Mouse (Mus musculus) midbrain, postnatal 0 days (tissue): Measurements from ENCODE around the gene Socs7. TPM values are rescaled to one million over a fixed set of nuclear protein-coding genes. Genes with fewer than 3 reads are reported as not detected.
A peak's percentile ranks its signal among the peaks of the same experiment; 100 is the strongest.

Experiments used
- ATAC-seq: fragments of 200-750 bp; cut with Nextera tagmentation; 2 replicates; pipeline ENCODE4 v1.8.0; 2017; ENCODE audit warnings: moderate number of reproducible peaks, mild to moderate bottlenecking, moderate TSS enrichment, moderate library complexity; ENCODE audit not compliant: low FRiP score
- DNase-seq: peaks from one replicate; pipeline ENCODE4 v3.0.0-alpha.2; 2015; ENCODE audit warnings: low spot score
- H3K27ac ChIP-seq: fragments of 300-500 bp; sonication (generic); 2 replicates; pipeline ENCODE4 v1.5.1; 2014; ENCODE audit warnings: low read depth, mild to moderate bottlenecking, low read length, mixed read lengths
- H3K27me3 ChIP-seq: fragments of 300-500 bp; sonication (generic); 2 replicates; pipeline ENCODE4 v1.6.1; 2014; ENCODE audit warnings: low read length, control low read depth, mixed read lengths; ENCODE audit not compliant: insufficient read depth
- H3K36me3 ChIP-seq: fragments of 300-500 bp; sonication (generic); 2 replicates; pipeline ENCODE4 v1.6.1; 2014; ENCODE audit warnings: low read length, control low read depth, mixed read lengths; ENCODE audit not compliant: insufficient read depth
- H3K4me1 ChIP-seq: fragments of 300-500 bp; sonication (generic); 2 replicates; pipeline ENCODE4 v1.6.1; 2014; ENCODE audit warnings: mild to moderate bottlenecking, control low read depth, antibody characterized with exemption, low read length, mixed read lengths; ENCODE audit not compliant: insufficient read depth
- H3K4me2 ChIP-seq: fragments of 300-500 bp; sonication (generic); 2 replicates; pipeline ENCODE4 v1.6.1; 2014; ENCODE audit warnings: low read depth, mild to moderate bottlenecking, low read length, mixed read lengths; ENCODE audit not compliant: poor library complexity, severe bottlenecking
- H3K4me3 ChIP-seq: fragments of 300-500 bp; sonication (generic); 2 replicates; pipeline ENCODE4 v1.5.1; 2014; ENCODE audit warnings: low read depth, mild to moderate bottlenecking, low read length, moderate library complexity
- H3K9ac ChIP-seq: fragments of 300-500 bp; sonication (generic); replicated peaks from 2 replicates; pipeline ENCODE4 v1.6.1; 2014; ENCODE audit warnings: mild to moderate bottlenecking, low read length, moderate library complexity, mixed read lengths; ENCODE audit not compliant: poor library complexity, severe bottlenecking
- H3K9me3 ChIP-seq: fragments of 300-500 bp; sonication (generic); 2 replicates; pipeline ENCODE4 v1.6.1; 2016; ENCODE audit warnings: low read length, control low read depth
- CTCF ChIP-seq: IDR thresholded peaks from 2 replicates; pipeline ENCODE4 v1.5.1; 2016; ENCODE audit warnings: antibody characterized with exemption, mild to moderate bottlenecking
- WGBS: fragments of 180-500 bp; shearing (Covaris S2); extraction: QIAGEN DNeasy Blood & Tissue Kit; methylation state at CpG from one replicate; pipeline ENCODE4 v1.1.7; 2014; 5-methylcytosine and 5-hydroxymethylcytosine counted together
- polyA plus RNA-seq: library from polyadenylated mRNA; unstranded; fragments of >200 nt; fragmentation: Nextera tagmentation; extraction: Ambion mirVana; gene quantifications from 2 replicates; pipeline ENCODE4 v1.2.1, GENCODE M21; 2015
- total RNA-seq: library from RNA; depleted of rRNA; stranded (reverse); fragments of >200 nt; gene quantifications from 2 replicates; pipeline ENCODE4 v1.2.3, GENCODE M21; 2014

Socs7 gene
- total and polyA plus RNA-seq, 2 experiments from 2014 or later: 7.4 to 54.9 TPM

DNA sequence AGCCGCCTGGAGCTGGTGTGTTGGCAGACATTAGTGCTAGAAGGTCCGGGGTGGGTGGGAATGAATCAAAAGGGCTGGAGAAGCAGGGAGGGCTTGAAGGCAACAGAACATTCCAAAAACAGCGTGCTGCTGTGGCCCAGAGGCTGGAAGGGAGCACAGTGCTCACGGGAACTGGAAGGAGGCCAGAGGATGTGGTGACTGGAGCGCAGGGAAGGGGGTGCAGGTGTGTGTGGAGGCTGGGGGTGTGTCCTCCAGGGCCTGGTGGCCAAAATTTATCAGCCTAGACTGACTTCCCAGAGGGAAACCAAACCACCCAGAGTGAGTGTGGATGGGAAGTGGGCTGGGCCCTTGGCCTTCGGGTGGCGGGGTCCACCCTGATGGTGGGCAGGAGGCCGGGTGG, 67.3 kb downstream of the Socs7 start:
- H3K9me3 ChIP-seq: no peaks in the 10 kb centered on the region
- DNase-seq: no peak
- TF ChIP-seq CTCF: no peak
- H3K4me2 ChIP-seq: no peak overlapping the region
- H3K27me3 ChIP-seq: no peaks in the 10 kb centered on the region
- no peaks in the 10 kb centered on the region for H3K36me3 ChIP-seq
- no peak overlapping the region for H3K9ac ChIP-seq
- H3K4me1 ChIP-seq: peaks cover 10% of the 10 kb centered on the region; the same call in 1 of the 2 replicates
- no peak for ATAC-seq
- no peak overlapping the region for H3K4me3 ChIP-seq
- 79% methylated on average over 8 of the region's 8 CpGs for WGBS
- H3K27ac ChIP-seq: no peak overlapping the region

DNA sequence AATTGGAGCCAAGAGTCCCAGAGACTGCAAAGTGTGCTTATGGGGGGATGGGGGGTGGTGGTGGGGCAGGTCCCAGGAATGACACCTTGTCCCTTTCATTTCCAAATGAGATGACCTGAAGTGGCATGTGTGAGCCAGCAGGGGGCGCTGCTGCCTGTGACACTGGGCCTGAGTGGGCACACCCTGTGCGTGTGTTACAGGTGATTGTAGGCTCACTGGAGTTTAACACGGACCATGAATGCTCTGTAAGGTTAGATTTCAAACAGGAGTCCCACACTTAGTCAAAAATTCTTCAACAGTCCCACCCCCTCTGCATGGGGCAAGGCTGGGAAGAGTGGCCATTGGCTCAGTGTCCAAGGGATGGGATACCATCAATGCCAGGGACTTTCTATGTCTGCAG, 69.7 kb downstream of the Socs7 start:
- Histone ChIP-seq H3K27me3 (no peaks in the 10 kb centered on the region), H3K9ac (no peak overlapping the region), H3K4me2 (no peak overlapping the region), H3K4me3 (no peak overlapping the region), H3K9me3 (no peaks in the 10 kb centered on the region), H3K27ac (no peak overlapping the region), H3K4me1 (peaks cover 16% of the 10 kb centered on the region; the same call in 1 of the 2 replicates), H3K36me3 (no peaks in the 10 kb centered on the region)
- DNase-seq: no peak
- no peak for ATAC-seq
- 11% methylated on average over 3 of the region's 3 CpGs for WGBS
- peak; percentile 80 for TF ChIP-seq CTCF

DNA sequence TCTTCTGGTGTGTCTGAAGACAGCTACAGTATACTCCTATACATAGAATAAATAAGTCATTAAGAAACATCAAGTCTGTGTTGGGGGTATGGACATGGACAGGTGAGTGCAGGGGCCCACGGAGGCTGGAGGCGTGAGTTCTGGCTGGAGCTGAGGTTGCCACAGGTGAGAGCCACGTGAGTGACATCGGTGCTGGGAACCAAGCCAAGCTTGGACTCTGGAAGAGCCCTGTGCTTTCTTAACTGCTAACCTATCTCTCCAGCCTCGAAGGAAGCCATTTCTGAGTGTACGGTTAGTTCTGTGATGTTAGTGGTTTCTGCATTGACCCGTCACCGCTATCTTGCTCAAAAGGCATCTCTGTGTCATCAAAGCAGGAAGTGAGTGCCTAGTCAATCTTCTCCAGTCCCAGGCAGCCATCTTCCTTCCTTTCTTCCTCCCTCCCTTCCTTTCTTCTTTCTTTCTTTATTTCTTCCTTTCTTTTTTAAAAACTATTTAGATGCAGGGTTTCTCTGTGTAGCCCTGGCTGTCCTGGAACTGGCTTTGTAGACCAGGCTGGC, 70.7 kb downstream of the Socs7 start:
- no peak overlapping the region for H3K9ac ChIP-seq
- TF ChIP-seq CTCF: no peak

DNA sequence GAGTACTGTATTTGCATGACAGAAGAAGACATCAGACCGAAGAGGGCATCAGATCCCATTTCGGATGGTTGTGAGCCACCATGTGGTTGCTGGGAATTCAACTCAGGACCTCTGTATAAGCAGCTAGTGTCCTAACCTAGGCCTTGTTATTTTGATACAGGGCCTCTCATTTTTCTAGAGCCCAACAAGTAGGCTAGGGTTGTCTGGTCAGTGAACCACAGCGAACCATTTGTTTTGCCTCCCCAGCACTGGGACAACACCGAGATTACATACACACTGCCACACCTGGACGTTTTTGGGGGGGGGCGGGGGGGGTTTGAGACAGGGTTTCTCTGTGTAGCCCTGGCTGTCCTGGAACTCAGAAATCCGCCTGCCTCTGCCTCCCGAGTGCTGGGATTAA, 71.8 kb downstream of the Socs7 start:
- 74% methylated on average over 8 of the region's 8 CpGs for WGBS
- H3K4me3 ChIP-seq: no peak overlapping the region
- no peak for TF ChIP-seq CTCF
- no peak overlapping the region for H3K9ac ChIP-seq
- H3K4me1 ChIP-seq: 0 out of 2 replicates have a peak, but pooled peaks cover 6% of the 10 kb centered on the region
- no peaks in the 10 kb centered on the region for H3K27me3 ChIP-seq
- no peak for DNase-seq
- no peaks in the 10 kb centered on the region for H3K9me3 ChIP-seq
- H3K36me3 ChIP-seq: no peaks in the 10 kb centered on the region
- ATAC-seq: no peak
- no peak overlapping the region for H3K27ac ChIP-seq
- no peak overlapping the region for H3K4me2 ChIP-seq

More for the DNA sequence above, 70.7 kb downstream of the Socs7 start:
- Histone ChIP-seq H3K27me3 (no peaks in the 10 kb centered on the region), H3K36me3 (no peaks in the 10 kb centered on the region), H3K4me1 (peaks cover 9% of the 10 kb centered on the region; the same call in 1 of the 2 replicates), H3K4me2 (no peak overlapping the region), H3K9me3 (no peaks in the 10 kb centered on the region), H3K27ac (no peak overlapping the region), H3K4me3 (no peak overlapping the region)
- 90% methylated on average over 8 of the region's 8 CpGs for WGBS
- DNase-seq: no peak
- no peak for ATAC-seq

DNA sequence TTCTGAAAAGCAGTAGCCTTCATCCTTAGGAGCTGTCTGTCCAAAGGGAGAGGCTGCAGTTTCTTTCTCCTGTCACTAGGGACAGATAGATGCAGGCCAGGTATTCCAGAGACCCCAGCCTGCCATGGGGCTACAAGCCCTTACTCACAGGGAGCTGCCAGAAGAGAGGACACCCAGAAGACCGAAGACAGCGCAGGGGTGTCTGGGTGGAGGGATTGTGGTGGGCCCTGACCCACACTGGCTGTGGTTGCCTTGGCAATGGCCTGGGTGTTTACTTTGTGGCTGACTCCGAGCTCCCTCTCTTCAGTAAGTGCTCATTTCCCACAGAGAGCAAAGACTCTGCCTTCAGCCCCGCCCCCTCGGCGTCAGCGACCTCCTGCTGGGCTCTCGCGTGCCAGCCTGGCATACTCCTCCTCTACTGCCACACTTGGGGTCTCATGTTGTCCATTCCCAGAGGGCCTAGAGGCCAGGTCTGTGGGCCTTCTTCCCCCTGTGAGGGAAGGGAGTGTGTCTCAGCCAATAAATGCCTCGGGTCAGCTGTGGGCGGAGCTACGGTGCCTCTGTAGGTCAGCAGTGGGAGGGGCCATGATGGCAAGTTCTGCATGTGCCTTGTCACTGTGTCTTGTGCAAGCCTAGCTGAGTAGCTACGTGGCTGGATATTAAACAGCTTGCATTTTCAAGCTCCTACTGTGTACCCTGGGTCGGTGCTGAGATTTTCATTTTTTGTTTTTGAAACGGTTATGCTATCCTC, 72.5 kb downstream of the Socs7 start:
- peak; percentile 47; the same call in 1 of the 2 replicates for ATAC-seq
- peak; percentile 47 for TF ChIP-seq CTCF
- no peak overlapping the region for H3K4me3 ChIP-seq
- WGBS: 6% methylated on average over 15 of the region's 15 CpGs
- no peaks in the 10 kb centered on the region for H3K9me3 ChIP-seq
- H3K9ac ChIP-seq: no peak overlapping the region
- H3K4me2 ChIP-seq: peak overlapping the region; percentile 40
- H3K27me3 ChIP-seq: no peaks in the 10 kb centered on the region; the same call in 1 of the 2 replicates
- H3K27ac ChIP-seq: 0 out of 2 replicates have a peak overlapping the region, but pooled peaks have one; percentile 38
- H3K4me1 ChIP-seq: 0 out of 2 replicates have a peak, but pooled peaks cover 6% of the 10 kb centered on the region
- DNase-seq: no peak
- no peaks in the 10 kb centered on the region; the same call in 1 of the 2 replicates for H3K36me3 ChIP-seq
